Mouse (Mus musculus) gastrocnemius, postnatal 36 days (tissue): ENCODE results near the gene Galnt18. TPM values are rescaled to one million over a fixed set of nuclear protein-coding genes. Genes with fewer than 3 reads are reported as not detected.

Experiments used
- DNase-seq, 2 experiments: peaks; one replicate each; pipeline ENCODE4 v3.0.0; 2022
- intact Hi-C: fragments of 180-260 bp; cut with DNase I; formaldehyde crosslinking; loops from one replicate; pipeline ENCODE4 v1.15.1; 2025
- total RNA-seq, 2 experiments: library from RNA; stranded (reverse); gene quantifications; 2 replicates each; pipeline ENCODE4 v1.2.3; 2021

The Galnt18 gene
- total RNA-seq, 2 experiments from 2014 or later: 3.8 to 3.9 TPM

DNA sequence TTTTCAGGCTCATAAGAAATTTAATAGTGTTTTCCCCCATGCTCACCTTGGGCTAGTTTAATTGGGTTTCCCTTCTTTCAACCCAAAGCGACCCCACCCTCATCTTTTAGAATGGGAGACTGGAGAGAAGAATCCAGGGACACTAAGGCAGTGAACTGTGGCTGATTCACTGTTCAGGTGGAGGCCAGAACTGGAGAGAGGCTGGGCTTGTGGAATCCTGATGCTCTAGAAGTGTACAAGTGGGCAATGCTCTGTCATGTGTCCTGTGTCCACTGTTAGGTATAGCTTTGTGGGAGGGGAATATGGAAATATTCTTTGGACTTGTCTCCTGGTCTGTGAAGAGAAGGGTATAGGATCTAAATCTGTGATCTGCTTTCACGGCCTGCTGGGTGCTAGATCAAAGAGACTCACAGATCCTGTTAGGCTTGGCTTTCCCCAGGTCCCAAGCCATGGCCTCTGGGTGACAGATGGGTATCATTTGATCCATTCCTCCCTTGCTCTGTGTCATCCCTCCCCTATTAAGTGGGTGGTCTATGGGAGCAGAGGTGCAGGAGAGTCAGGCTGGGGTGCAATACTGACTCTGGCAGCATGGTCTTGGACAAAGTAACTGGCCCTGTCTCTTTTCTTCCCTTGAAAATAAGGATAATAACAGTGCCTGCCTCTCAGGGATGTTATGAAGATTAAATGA is 270.5 kb downstream of the Galnt18 start:
- no peak for DNase-seq
- intact Hi-C loops: no loop called here

DNA sequence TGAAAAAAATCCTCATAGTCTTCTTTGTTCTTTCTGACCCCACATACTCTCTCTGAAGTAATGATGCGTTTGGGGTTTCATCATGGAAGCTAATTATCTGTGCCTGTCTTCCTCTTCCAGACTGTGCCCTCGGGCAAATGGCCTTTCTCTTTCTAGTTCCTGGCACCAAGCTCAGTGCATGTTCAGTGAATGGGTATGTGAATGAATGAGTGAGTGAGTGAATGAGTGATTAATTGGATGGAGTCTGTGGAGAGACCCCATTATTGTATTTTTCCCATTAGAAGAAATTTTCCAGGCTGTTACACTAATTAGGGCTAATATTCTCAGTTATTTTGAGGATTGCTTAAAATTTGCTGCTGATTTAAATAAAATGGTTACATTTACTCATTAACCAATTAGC is 279.2 kb downstream of the Galnt18 start:
- intact Hi-C loops: no loop called here
- no peak for DNase-seq

DNA sequence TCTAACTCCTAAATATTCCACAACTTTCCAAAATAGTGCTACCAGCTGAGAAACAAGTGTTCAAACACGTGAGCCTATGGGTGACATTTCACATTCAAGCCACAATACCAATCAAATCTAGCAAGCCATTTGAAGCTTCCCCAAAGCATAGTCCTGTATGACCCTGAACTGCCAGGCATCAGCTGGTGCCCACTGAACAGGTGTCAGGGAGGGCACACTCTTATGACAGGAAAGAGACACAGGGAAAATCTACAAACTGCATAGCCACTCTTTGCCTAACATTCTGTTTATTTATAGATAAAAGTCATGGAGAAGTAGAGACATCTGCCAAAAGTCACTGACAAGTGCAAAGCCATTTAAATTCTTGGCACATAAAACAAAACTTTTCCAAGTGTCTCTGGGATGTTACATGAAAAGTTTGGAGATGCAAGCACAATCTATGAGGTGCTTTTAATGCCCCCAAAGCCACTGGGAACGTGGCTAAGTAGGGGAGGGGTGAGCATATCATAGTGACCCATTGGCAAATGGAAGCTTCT is 280.5 kb downstream of the Galnt18 start:
- intact Hi-C loops: no loop called here
- no peak for DNase-seq

DNA sequence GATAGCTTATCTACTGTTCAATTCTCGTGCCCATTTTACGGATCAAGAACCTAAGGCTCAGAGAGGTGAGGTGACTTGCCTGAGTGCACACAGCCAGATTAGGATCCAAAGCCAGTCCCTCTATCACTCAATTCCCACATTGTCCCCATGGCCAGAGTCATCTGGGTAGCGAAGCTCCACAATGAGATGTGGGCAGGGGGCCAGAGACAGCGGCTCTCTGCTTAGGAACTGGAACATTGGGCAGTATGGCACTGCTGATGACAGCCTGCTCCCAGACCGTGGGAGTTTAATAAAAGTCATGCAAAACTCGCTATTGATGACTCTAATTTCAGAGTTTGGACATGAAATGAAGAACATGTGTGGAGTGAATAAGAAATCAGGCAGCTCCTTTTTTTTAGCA is 282.6 kb downstream of the Galnt18 start:
- intact Hi-C loops: no loop called here
- no peak for DNase-seq

DNA sequence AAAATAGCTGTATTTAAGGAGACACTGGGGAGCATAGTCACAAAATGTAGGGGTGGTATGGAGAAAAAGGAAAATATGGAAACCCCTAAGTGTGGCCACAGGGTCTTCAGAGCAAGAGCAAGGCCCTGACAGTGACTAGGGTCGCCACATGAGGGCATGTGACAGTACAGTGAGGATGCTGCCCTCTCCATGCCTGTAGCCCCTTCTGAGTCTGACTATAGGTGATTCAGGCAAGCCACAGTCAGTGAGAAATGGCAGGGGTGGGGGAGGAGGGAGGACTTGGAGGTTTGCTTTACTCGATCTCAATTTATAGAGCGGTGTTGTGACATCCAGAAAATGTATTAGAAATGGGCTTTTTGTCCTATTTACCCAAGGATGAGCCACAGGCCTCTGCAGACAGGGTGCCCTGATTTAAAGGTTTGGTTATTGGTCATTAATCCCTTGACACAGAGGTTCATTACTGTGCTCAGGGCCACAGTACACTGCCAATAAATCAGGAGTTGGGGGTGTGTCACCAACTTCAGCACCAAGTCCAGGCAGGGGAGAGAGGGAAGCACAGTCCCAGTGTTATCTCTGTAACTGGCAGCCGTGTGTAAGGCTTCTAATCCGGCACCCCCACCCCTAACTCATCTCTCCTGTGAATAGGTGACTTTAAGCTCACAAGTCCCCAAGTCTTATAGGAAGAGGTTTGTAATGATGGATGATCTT is 287.4 kb downstream of the Galnt18 start:
- intact Hi-C loops: no loop called here
- no peak for DNase-seq

DNA sequence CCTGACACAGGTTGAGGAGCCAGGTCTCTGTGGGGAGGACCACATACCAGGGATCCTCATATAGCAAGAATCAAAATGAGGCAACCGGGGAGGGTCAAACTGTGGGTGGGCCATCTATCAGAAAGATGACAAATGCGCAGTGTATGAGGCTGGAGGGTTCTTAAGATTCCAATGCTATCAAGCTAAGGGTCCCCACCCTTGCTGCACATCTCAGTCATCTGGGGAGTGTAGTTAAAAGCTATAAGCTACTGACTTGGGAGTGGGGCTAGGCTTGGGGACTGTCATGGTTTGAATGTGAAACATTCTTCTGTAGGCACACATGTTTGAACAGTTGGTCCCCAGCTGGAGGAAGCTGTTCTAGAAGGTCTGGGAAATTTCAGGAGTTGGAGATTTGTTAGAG is 288.2 kb downstream of the Galnt18 start:
- intact Hi-C loops: no loop called here
- DNase-seq: no peak

DNA sequence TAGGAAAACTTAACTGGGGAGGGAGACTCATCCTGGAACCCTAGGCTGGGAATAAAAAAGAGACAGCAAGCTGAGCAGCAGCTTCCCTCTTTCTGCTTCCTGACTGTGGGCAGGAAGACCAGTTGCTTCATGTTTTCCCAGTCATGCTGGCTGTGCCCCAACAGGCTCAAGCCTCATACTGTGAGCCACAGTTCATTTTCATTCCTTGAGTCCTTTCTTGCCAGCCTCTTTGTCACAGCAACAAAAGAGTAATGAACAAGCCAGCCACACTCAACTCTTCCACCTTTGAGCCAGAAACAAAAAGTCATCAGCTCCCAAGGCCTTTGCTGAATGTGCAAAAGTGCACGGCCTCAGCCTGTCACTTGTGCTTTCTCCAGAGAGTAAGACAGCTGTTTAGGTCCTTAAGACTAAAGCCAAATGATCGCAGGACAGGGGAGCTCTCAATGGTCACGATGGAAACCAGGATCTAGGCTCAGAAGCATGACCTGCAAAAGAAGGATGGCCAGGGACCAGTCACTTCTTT is 292.9 kb downstream of the Galnt18 start:
- intact Hi-C loops: no loop called here
- peak in 1 of 2 experiments; percentile 31 for DNase-seq

DNA sequence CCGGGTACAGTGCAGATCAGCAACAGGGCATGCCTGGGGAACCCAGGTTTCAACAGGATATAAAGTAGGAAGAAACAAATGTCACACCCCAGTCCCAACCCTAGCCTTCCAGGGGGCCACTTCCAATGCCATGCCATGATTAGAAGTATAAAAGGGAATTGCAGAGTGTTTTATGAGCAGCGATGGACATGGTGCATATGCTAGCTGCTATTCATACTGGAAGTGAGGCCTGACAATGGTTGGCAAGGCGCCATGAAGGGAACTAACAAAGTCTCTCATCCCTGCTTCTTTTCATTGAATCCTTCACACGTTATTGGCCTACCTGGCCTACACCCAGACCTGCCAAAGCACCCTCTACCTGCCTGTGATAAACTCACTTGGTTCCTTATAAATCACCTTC is 295.9 kb downstream of the Galnt18 start:
- no peak for DNase-seq
- intact Hi-C loops: no loop called here

DNA sequence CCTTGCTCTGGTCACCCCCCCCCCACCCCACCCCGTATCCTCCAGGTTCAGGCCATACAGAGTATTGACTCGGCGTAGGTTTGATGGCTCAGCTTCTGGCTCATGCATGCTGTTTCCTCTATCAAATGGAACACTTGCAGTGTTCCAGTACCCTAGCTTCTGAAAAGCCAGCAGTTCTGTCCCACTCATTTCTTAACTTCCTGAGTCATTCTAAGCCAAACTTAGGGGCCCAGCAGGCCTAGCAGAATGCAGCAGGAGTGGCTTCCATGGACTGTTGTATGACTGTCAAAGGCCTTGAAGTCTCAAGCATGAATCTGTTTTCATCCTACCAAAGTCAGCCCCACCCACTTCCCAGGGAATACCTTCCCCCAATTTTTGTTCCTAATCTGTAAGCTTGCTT is 296.5 kb downstream of the Galnt18 start:
- intact Hi-C loops: no loop called here
- no peak for DNase-seq

DNA sequence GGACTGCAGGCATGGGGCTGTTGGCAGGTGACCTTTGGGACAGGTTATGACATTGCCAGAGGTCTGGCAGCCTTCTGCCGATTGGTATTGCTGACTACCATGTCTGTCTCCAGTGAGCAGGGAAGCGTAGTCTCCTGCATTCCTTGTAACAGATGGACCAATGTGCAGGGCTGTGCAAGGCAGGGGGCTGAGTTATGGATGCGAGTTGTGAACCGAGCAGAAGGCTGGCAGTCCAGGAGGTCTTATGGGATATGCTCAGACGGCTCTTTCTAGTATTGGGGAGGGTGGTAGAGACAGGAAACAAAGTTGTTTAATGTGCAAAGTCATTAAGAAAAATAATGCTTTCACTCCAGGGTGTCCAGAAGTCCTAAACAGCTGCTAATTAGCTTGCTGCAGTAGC is 312.1 kb downstream of the Galnt18 start:
- intact Hi-C loops: no loop called here
- no peak for DNase-seq

DNA sequence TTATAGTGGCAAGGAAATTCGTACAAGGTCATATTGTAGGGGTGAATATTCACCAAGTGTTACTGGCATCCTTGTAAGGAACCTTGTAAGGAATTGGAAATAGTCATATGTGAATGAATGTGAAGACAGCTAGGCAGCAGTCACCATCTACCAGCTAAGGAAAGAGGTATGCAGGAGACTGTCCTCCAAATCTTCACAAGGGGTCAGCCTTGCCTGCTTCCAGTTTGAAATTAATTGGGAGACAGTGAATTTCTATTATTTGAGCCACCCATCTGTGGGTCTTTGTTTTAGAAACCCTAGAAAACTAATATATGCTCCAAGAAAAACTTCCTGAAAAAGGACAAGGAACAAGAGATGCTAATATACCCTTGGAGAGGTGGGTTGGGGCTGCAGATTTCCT is 313.1 kb downstream of the Galnt18 start:
- no peak for DNase-seq
- intact Hi-C loops: no loop called here

DNA sequence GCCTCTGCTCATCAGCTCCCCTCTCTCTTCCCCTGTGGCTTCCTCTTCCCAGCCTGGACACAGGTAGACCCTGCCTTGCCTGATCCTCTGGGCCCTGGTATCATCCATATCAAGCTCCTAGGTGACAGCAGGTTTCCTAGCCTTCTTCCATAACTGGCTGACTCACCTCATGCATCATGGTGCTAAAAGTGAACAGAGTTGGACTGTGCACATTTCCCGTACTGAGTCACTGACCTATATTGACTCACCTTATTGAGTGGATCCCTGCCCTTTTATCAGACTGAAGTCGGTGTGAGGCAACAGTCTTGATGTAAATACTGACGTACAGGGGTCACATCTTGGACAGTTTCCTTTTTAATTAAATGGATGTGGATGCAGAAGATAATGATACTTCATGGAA is 313.7 kb downstream of the Galnt18 start:
- no peak for DNase-seq
- intact Hi-C loops: no loop called here

DNA sequence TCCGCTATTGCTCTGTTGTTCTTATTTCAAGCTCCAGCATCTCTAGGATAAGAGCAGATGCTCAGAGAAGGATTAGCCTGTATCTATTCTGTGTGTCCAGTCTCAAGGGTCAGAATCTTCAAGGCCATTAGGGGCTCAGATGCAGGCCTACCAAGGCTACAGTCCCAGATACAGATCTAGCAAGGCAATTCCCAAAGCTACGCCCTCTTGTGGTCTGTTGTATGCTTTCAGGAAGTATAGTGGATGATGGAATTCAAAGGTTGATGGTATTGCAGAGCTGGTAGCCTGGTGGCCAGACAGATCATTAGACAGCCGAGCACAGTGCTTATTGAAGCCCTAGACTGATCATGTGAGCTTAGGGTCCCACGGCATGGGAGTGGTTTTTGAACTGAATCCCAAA is 320.1 kb downstream of the Galnt18 start:
- intact Hi-C loops: no loop called here
- DNase-seq: no peak

DNA sequence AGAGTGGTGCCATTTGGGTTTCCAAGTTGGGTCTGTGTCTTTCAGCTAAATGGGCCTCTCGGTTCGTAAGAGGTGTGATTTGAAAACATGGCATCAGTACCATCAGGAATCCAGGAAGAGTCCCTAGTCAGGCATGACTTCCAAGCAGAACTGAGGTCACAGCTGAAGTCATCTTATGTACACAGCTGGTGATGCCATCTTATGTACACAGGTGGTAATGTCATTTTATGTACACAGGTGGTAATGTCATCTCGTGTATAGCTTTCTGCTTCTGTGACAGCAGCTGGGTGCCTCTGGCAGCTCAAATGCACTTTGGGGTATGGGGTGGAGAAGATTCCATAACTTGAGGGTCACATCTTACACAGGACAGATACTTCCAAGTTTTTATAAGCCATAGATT is 323.8 kb downstream of the Galnt18 start:
- no peak for DNase-seq
- intact Hi-C loops: no loop called here

DNA sequence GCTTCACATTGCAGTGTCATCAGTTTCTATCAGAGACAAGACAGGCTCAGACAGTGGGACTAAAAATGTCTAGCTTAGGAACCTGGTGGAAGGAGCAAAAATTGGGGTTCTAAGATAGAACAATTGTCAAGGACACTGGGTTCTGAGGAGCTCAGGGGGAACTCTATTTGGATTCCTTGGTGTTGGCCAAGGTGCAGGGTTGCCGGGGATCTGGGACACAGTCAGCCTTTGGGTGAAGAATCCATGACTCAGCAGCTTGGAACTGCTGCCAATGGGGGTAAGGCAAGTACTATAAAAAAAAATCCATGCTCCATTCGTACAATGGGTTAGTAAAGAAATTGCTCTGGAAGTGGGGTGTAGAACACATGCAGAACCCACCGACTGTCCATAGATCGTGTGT is 324.2 kb downstream of the Galnt18 start:
- intact Hi-C loops: no loop called here
- DNase-seq: no peak

DNA sequence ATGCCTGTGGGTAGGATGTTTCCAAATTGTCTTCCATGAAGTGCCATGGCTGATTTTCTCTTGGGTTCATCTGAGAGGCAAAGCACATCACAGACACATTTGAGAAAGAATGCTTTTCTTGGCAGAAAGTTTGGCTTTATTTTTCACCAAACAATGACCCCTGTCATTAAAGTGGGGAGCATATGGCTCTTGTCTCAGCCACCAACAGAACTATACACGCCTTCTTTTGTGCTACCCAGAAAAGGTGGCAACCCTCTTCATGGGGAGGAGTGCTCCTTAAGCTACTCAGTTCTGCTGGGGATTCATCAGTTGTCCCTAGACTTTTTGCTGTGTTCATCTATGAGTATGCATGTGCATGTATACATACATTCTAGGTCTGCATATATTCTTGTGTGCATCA is 327.8 kb downstream of the Galnt18 start:
- DNase-seq: no peak
- intact Hi-C loops: no loop called here

DNA sequence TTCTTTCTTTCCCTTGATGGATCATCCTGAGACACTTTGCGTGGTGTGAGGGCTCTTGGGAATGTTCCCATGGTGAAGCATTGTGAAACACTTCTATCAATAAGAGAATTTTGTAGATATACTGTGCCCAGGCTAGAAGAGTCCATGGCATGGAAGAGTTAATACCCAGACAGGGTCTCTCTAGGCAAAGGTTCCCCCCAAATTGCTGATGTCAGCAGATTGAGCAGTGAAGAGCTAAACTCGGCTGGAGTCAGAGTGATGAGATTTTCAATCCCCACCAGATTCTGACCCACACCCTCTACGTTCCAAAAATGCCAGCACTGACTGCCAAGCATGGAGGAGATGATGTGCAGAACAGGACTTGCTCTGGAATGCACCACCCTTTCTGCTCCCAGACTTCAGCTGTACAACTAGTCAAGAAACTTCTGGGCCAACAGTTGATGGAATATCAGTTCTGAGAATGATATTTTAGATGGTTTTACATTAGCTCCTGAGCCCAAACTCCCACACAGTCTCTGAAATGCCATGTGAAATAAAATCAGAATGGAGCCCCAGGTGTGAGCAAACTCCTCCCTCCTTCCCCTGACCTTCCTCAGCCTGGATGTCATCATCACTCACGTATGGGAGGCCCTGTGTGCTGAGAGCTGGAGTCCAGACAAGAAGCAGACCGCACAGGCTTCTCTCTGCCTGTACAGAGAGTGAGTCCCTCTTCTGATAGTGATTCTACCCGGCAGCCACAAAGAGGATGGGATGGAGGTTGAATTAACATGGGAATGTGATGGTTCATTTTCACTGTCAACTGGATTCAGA is 329.3 kb downstream of the Galnt18 start:
- intact Hi-C loops: no loop called here
- no peak for DNase-seq

DNA sequence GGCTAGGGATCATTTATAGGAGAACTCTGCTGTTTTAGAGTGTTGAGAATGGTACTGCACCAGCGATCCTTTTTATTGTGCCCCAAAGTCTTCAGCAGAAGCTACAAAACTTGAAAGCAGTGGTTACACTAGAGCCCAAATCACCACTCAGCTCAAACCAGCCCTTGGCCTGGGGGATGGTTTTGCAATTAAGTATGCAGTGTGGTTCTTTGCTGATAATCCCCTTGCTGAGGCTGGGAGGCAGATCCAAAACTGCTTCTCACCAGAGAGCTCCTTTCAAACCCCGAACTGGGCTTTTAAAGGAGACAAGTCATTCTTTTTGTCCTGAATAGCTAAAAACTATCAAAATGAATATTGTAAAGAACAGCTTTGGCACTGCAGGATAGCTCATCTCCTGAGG is 346.6 kb downstream of the Galnt18 start:
- intact Hi-C loops: no loop called here
- DNase-seq: no peak

DNA sequence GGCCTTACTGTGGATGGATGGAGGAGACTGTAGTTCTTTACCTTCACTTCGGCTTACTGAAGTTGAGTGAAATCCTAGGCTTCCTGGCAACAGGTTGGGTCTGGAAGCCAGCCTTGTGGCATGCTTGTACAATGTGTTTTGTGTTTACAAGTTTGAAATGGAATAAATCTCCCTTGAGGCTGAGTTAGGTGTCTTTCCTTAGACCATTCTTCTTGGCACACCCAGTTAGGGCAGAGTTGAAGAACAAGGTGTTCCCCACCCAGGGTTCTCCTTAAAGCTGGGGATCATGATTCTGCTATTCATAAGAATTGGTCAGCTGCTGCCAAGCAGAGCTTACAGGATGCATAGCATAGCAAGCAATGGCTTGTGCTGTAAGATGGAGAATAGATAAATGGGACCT is 352.4 kb downstream of the Galnt18 start:
- intact Hi-C loops: no loop called here
- DNase-seq: no peak
